Mouse (Mus musculus) CH12.LX (cell line): Measurements from ENCODE around the gene Ccdc120.

ENCODE experiments used
- CHD1 ChIP-seq: IDR thresholded peaks from 2 replicates; pipeline ENCODE4 v1.6.1; 2012; ENCODE audit warnings: low read depth, low read length, improper control_type of control experiment, inconsistent platforms
- CTCF ChIP-seq, 2 experiments: IDR thresholded peaks in 1 of 2; conservative IDR thresholded peaks in 1 of 2; 2 replicates each; pipeline ENCODE4 v1.5.1; 2011 to 2012; ENCODE audit warnings: low read depth in 2 of 2, low read length in 2 of 2, improper control_type of control experiment in 1 of 2, inconsistent platforms in 1 of 2, mild to moderate bottlenecking in 1 of 2, moderate library complexity in 1 of 2
- EP300 ChIP-seq: IDR thresholded peaks from 2 replicates; pipeline ENCODE4 v1.6.1; 2011; ENCODE audit warnings: low read length, improper control_type of control experiment
- KAT2A ChIP-seq: IDR thresholded peaks from 2 replicates; pipeline ENCODE4 v1.6.1; 2012; ENCODE audit warnings: low read length, improper control_type of control experiment, inconsistent platforms; ENCODE audit not compliant: insufficient replicate concordance
- POLR2A ChIP-seq: IDR thresholded peaks from 2 replicates; pipeline ENCODE4 v1.6.1; 2011; ENCODE audit warnings: low read depth, mild to moderate bottlenecking, improper control_type of control experiment, low read length
- POLR2AphosphoS2 ChIP-seq: IDR thresholded peaks from 2 replicates; pipeline ENCODE4 v1.6.1; 2011; ENCODE audit warnings: low read depth, low read length, improper control_type of control experiment
- TBP ChIP-seq: conservative IDR thresholded peaks from 2 replicates; pipeline ENCODE4 v1.6.1; 2011; ENCODE audit warnings: low read depth, low read length, improper control_type of control experiment
- USF1 ChIP-seq: IDR thresholded peaks from 2 replicates; pipeline ENCODE4 v1.6.1; 2014; ENCODE audit warnings: low read depth, mild to moderate bottlenecking, inconsistent platforms, low read length, improper control_type of control experiment
- USF2 ChIP-seq: conservative IDR thresholded peaks from 2 replicates; pipeline ENCODE4 v1.6.1; 2011; ENCODE audit warnings: low read depth, low read length, improper control_type of control experiment

- TF ChIP-seq POLR2A (peak; percentile 59), CTCF (conservative IDR thresholded peaks at IDR 0.05 in 1 of 2, IDR thresholded peaks at IDR 0.05 in 1 of 2; ENCODE audit: low read depth in 2 of 2, low read length in 2 of 2) (no peak), EP300 (no peak), CHD1 (no peak), TBP (no peak; the same call in 1 of the 2 replicates), POLR2AphosphoS2 (peak; percentile 54; the same call in 1 of the 2 replicates), USF2 (no peak), USF1 (no peak), KAT2A (peak; percentile 79; the same call in 1 of the 2 replicates)
Observed at GRCm38 (mm10) chrX:7728215-7728921, 22.3 kb downstream of the Ccdc120 start, which contains the start of gene Praf2.
